Mouse (Mus musculus) liver, postnatal 0 days (tissue): Measurements from ENCODE around the gene Ggt5.

Experiments used
- CTCF ChIP-seq: sonication (generic); IDR thresholded peaks from 2 replicates; pipeline ENCODE4 v1.5.1; 2016; ENCODE audit warnings: antibody characterized with exemption, low read depth
- EP300 ChIP-seq: IDR thresholded peaks from 2 replicates; pipeline ENCODE4 v1.6.1; 2016; ENCODE audit warnings: antibody characterized with exemption, low read depth, mild to moderate bottlenecking

DNA sequence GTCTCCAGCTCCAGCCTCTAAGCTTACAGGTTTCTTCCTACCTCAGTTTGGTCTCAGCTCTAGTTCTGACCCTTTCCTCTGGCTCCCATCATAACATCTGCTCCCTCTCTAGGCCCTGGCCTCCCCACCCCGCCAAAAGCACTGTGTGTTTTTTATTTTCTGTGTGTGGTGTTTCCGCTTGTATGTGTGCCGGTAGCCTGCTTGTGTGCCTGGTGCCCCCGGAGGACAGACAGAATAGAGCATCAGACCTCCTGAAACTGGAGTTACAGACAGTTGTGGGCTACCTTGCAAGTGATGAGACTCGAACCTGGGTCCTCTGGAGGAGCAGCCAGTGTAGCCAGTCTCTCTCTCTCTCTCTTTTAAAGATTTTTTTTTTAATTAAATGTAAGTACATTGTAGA, 22.8 kb upstream of the Ggt5 start:
- TF ChIP-seq CTCF (peak; percentile 15), EP300 (no peak)
